Mouse (Mus musculus): ENCODE results near the gene Metap1. TPM values are rescaled to one million over a fixed set of nuclear protein-coding genes. Genes with fewer than 3 reads are reported as not detected.

Metap1 gene
- polyA plus RNA-seq, 1 experiment from 2014 or later, result 45.8 TPM

- Histone ChIP-seq H3K9me3 (ENCODE audit: control insufficient read depth, low read length) (no peaks in the 10 kb centered on the region), H3K4me3 (ENCODE audit: low read depth, low read length) (no peak overlapping the region), H3K9ac (ENCODE audit: low read depth, low read length) (no peak overlapping the region), H3K4me1 (ENCODE audit: control insufficient read depth, insufficient read depth, low read length) (no peaks in the 10 kb centered on the region), H3K4me2 (ENCODE audit: low read depth, low read length) (no peak overlapping the region), H3K27me3 (replicated peaks; ENCODE audit: control insufficient read depth, insufficient read depth, low read length) (no peaks in the 10 kb centered on the region), H3K36me3 (ENCODE audit: control insufficient read depth, insufficient read depth, low read length) (no peaks in the 10 kb centered on the region), H3K27ac (replicated peaks; ENCODE audit: low read depth, low read length) (no peak overlapping the region)
- no peak for DNase-seq (ENCODE audit: low spot score)
- 66% methylated on average over 4 of the region's 4 CpGs for WGBS
- no peak for ATAC-seq (ENCODE audit: low read depth)
These were observed 65.1 kb downstream of the Metap1 start for GRCm38 (mm10) chr3:138424247-138424646.

DNA sequence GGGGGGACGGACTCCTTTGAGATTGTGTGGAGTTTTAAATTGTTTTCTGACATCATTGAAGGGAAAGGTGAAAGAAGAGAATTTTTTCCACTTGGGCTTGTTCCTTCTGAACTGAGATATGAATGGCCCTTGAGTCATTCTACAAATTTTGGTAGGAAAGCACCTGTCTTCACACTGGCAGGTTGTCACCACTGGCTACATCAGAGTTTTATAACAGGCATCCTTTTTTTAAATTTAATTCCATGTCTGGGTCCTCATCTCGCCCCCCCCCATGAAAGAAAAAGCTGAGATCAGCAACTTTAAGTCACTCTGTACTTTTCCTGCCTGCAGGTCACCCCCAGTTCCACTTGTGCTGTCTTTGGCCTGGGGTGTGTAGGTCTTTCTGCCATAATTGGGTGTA lies 65.7 kb downstream of the Metap1 start:
- no peaks in the 10 kb centered on the region for H3K27me3 ChIP-seq (replicated peaks; ENCODE audit: control insufficient read depth, insufficient read depth, low read length)
- no peak overlapping the region for H3K4me2 ChIP-seq (ENCODE audit: low read depth, low read length)
- no peak overlapping the region for H3K27ac ChIP-seq (replicated peaks; ENCODE audit: low read depth, low read length)
- WGBS, result 80% methylated on average over 2 of the region's 2 CpGs
- ATAC-seq (ENCODE audit: low read depth), result no peak
- H3K36me3 ChIP-seq (ENCODE audit: control insufficient read depth, insufficient read depth, low read length), result no peaks in the 10 kb centered on the region
- no peak for DNase-seq (ENCODE audit: low spot score)
- no peaks in the 10 kb centered on the region for H3K9me3 ChIP-seq (ENCODE audit: control insufficient read depth, low read length)
- no peak overlapping the region for H3K4me3 ChIP-seq (ENCODE audit: low read depth, low read length)
- no peak overlapping the region for H3K9ac ChIP-seq (ENCODE audit: low read depth, low read length)
- no peaks in the 10 kb centered on the region for H3K4me1 ChIP-seq (ENCODE audit: control insufficient read depth, insufficient read depth, low read length)

GRCm38 (mm10) chr3:138420385-138420784 lies 68.9 kb downstream of the Metap1 start:
- Histone ChIP-seq H3K4me1 (ENCODE audit: control insufficient read depth, insufficient read depth, low read length) (no peaks in the 10 kb centered on the region), H3K9ac (ENCODE audit: low read depth, low read length) (no peak overlapping the region), H3K9me3 (ENCODE audit: control insufficient read depth, low read length) (no peaks in the 10 kb centered on the region), H3K4me3 (ENCODE audit: low read depth, low read length) (no peak overlapping the region), H3K4me2 (ENCODE audit: low read depth, low read length) (no peak overlapping the region), H3K36me3 (ENCODE audit: control insufficient read depth, insufficient read depth, low read length) (no peaks in the 10 kb centered on the region), H3K27me3 (replicated peaks; ENCODE audit: control insufficient read depth, insufficient read depth, low read length) (no peaks in the 10 kb centered on the region), H3K27ac (replicated peaks; ENCODE audit: low read depth, low read length) (no peak overlapping the region)
- 88% methylated on average over 3 of the region's 3 CpGs for WGBS
- ATAC-seq (ENCODE audit: low read depth) (no peak), DNase-seq (ENCODE audit: low spot score) (no peak)

DNA sequence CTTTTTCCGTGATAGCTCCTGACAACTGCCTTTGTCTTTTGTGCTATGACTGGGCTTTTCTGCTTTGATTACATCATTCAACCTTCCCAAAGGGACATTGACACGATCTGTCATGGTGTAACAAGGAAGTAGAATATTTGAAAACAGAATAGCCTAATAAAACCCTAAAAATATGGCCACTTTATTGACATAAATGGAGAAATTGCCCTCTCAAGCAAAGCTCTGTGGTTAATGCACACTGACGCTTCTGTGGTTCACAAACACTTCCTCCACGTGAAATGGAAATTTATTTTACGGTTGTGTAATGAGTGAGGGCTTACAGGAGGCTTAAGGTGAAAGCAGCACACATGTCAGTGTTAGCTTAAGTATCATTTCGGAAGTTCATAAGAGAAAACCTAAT lies 69.9 kb downstream of the Metap1 start:
- H3K9me3 ChIP-seq (ENCODE audit: control insufficient read depth, low read length), result no peaks in the 10 kb centered on the region
- H3K4me1 ChIP-seq (ENCODE audit: control insufficient read depth, insufficient read depth, low read length), result no peaks in the 10 kb centered on the region
- DNase-seq (ENCODE audit: low spot score) (no peak), ATAC-seq (ENCODE audit: low read depth) (no peak)
- H3K9ac ChIP-seq (ENCODE audit: low read depth, low read length), result no peak overlapping the region
- no peak overlapping the region for H3K27ac ChIP-seq (replicated peaks; ENCODE audit: low read depth, low read length)
- WGBS, result 73% methylated on average over 6 of the region's 6 CpGs
- H3K36me3 ChIP-seq (ENCODE audit: control insufficient read depth, insufficient read depth, low read length), result no peaks in the 10 kb centered on the region
- no peak overlapping the region for H3K4me3 ChIP-seq (ENCODE audit: low read depth, low read length)
- no peaks in the 10 kb centered on the region for H3K27me3 ChIP-seq (replicated peaks; ENCODE audit: control insufficient read depth, insufficient read depth, low read length)
- H3K4me2 ChIP-seq (ENCODE audit: low read depth, low read length), result no peak overlapping the region

DNA sequence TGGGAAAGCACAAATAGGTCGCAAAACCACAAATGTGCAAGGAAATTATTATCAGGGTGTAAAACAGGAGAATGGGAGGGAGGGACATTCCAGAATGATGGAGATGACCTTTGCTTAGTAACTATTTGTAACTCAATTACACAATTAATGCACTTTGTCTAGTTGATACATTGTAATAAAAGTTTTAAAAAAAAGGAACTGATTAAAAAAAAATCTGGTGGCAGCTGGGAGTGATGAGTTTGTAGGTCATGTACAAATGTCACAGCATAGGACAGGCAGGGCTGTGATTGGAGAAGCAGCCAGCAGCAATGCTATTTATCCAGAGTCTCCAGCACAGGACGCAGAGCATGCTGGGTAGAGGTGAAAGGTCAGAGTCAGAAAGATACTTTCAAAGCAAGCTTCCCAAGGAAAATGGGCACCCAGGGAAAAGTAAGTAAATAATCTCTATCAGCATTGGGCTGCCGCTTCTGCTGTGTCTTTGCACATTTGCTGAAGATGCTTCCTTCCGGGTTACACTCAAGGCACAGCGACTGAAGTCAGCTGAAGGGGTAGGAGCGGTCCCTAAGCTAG lies 74.1 kb downstream of the Metap1 start, which contains the start of gene Adh4:
Adh4 (plus strand) TSS at position 346 of the 570 bp plus-strand sequence.
- Histone ChIP-seq H3K4me1 (ENCODE audit: control insufficient read depth, insufficient read depth, low read length) (no peaks in the 10 kb centered on the region), H3K27ac (replicated peaks; ENCODE audit: low read depth, low read length) (no peak within 1 kb of the TSS), H3K27me3 (replicated peaks; ENCODE audit: control insufficient read depth, insufficient read depth, low read length) (no peaks in the 10 kb centered on the region), H3K9ac (ENCODE audit: low read depth, low read length) (no peak within 1 kb of the TSS), H3K4me2 (ENCODE audit: low read depth, low read length) (no peak within 1 kb of the TSS), H3K4me3 (ENCODE audit: low read depth, low read length) (no peak within 1 kb of the TSS), H3K36me3 (ENCODE audit: control insufficient read depth, insufficient read depth, low read length) (no peaks in the 10 kb centered on the region), H3K9me3 (ENCODE audit: control insufficient read depth, low read length) (no peaks in the 10 kb centered on the region)
- WGBS, result 71% methylated on average over 6 of the region's 6 CpGs
- no peak for ATAC-seq (ENCODE audit: low read depth)
- DNase-seq (ENCODE audit: low spot score), result no peak

DNA sequence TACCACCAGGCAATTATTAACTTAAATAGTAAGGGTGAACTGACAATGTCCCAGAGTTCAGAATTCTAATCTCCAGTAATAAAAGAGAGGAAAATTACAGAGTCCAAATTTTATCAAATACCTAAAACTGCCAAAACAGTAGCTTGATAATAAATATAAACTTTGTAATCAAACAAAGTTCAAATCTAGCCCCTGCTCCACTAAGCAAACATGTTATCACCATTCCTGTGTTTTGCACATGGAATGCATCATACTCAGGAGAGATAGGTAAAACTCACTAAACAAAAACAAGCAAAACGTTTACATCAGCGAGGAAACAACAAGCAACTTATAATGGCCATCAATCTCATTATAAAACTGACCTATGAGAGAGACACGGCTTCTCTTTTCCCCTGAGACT lies 79.1 kb downstream of the Metap1 start:
- no peaks in the 10 kb centered on the region for H3K9me3 ChIP-seq (ENCODE audit: control insufficient read depth, low read length)
- H3K4me1 ChIP-seq (ENCODE audit: control insufficient read depth, insufficient read depth, low read length), result no peaks in the 10 kb centered on the region
- H3K4me2 ChIP-seq (ENCODE audit: low read depth, low read length), result no peak overlapping the region
- DNase-seq (ENCODE audit: low spot score), result no peak
- H3K4me3 ChIP-seq (ENCODE audit: low read depth, low read length), result no peak overlapping the region
- H3K27me3 ChIP-seq (replicated peaks; ENCODE audit: control insufficient read depth, insufficient read depth, low read length), result no peaks in the 10 kb centered on the region
- 79% methylated on average over 3 of the region's 3 CpGs for WGBS
- H3K27ac ChIP-seq (replicated peaks; ENCODE audit: low read depth, low read length), result no peak overlapping the region
- H3K36me3 ChIP-seq (ENCODE audit: control insufficient read depth, insufficient read depth, low read length), result no peaks in the 10 kb centered on the region
- no peak for ATAC-seq (ENCODE audit: low read depth)
- no peak overlapping the region for H3K9ac ChIP-seq (ENCODE audit: low read depth, low read length)

- Histone ChIP-seq H3K9ac (ENCODE audit: low read depth, low read length) (no peak overlapping the region), H3K4me1 (ENCODE audit: control insufficient read depth, insufficient read depth, low read length) (no peaks in the 10 kb centered on the region), H3K27ac (replicated peaks; ENCODE audit: low read depth, low read length) (no peak overlapping the region), H3K4me2 (ENCODE audit: low read depth, low read length) (no peak overlapping the region), H3K4me3 (ENCODE audit: low read depth, low read length) (no peak overlapping the region), H3K27me3 (replicated peaks; ENCODE audit: control insufficient read depth, insufficient read depth, low read length) (no peaks in the 10 kb centered on the region), H3K36me3 (ENCODE audit: control insufficient read depth, insufficient read depth, low read length) (no peaks in the 10 kb centered on the region), H3K9me3 (ENCODE audit: control insufficient read depth, low read length) (no peaks in the 10 kb centered on the region)
- WGBS, result 94% methylated on average over 1 of the region's 1 CpGs
- ATAC-seq (ENCODE audit: low read depth), result no peak
- no peak for DNase-seq (ENCODE audit: low spot score)
These were observed 79.7 kb downstream of the Metap1 start for GRCm38 (mm10) chr3:138409585-138409984.

MicroRNA genes within 50 kb of the gene (microRNA counts, 519-probe panel; counts per million panel counts)
- 1,651 counts per million, percentile 8 among the panel's probes with 10 or more counts for microRNA mmu-miR-1956

Small RNA genes within 50 kb of the gene (microRNA-seq; reads per million reads assigned to microRNA genes)
- gene Mir1956 (ENCODE audit: borderline number of aligned reads), result not detected

Other genes starting within 250 kb of the Metap1 start
- gene Adh1, start 228.5 kb downstream of the Metap1 start, polyA plus RNA-seq (2014; fragmentation: Nextera tagmentation; extraction: Ambion mirVana), result 24.2 and 25.6 TPM in 2 replicates
- 0.17 TPM in 1 of 2 replicates, not detected in the other for gene Adh6a, start 176.2 kb downstream of the Metap1 start, polyA plus RNA-seq (2014; fragmentation: Nextera tagmentation; extraction: Ambion mirVana)
- gene Adh6b, start 147.7 kb downstream of the Metap1 start, polyA plus RNA-seq (2014; fragmentation: Nextera tagmentation; extraction: Ambion mirVana), result 0.51 and 0.90 TPM in 2 replicates
- gene Adh4, start 74.0 kb downstream of the Metap1 start, polyA plus RNA-seq (2014; fragmentation: Nextera tagmentation; extraction: Ambion mirVana), result not detected in 2 replicates
- 169 and 181 TPM in 2 replicates for gene Adh5, start 46.4 kb downstream of the Metap1 start, polyA plus RNA-seq (2014; fragmentation: Nextera tagmentation; extraction: Ambion mirVana)
- 333 and 352 TPM in 2 replicates for gene Eif4e, start 36.7 kb upstream of the Metap1 start, polyA plus RNA-seq (2014; fragmentation: Nextera tagmentation; extraction: Ambion mirVana)

Data from embryonic facial prominence, embryonic 14.5 days (tissue).